Mouse (Mus musculus) myocyte (in vitro differentiated cells): ENCODE measurements around the gene Aoc1.

Source experiments
- CEBPB ChIP-seq: IDR thresholded peaks from 2 replicates; pipeline ENCODE4 v1.6.1; 2011; ENCODE audit warnings: mild to moderate bottlenecking, moderate library complexity; ENCODE audit not compliant: poor library complexity, insufficient read depth, severe bottlenecking
- E2F4 ChIP-seq: IDR thresholded peaks from one replicate; pipeline ENCODE4 v1.6.1; 2011; ENCODE audit warnings: mild to moderate bottlenecking, control low read depth, moderate library complexity; ENCODE audit not compliant: insufficient read depth
- MAX ChIP-seq: IDR thresholded peaks from one replicate; pipeline ENCODE4 v1.6.1; 2011; ENCODE audit warnings: low read depth, mild to moderate bottlenecking, control low read depth
- MYOD1 ChIP-seq, 3 experiments: IDR thresholded peaks; one replicate each; pipeline ENCODE4 v1.6.1; 2011; ENCODE audit warnings: control low read depth in 2 of 3, low read depth in 2 of 3, mild to moderate bottlenecking in 2 of 3, moderate library complexity in 1 of 3; ENCODE audit not compliant: insufficient read length in 2 of 3, control insufficient read depth in 1 of 3
- MYOG ChIP-seq, 3 experiments: IDR thresholded peaks; one replicate each; pipeline ENCODE4 v1.6.1; 2011; ENCODE audit warnings: control low read depth in 2 of 3, low read depth in 2 of 3, mild to moderate bottlenecking in 2 of 3; ENCODE audit not compliant: insufficient read length in 2 of 3, control insufficient read depth in 1 of 3, insufficient read depth in 1 of 3
- POLR2A ChIP-seq: IDR thresholded peaks from one replicate; pipeline ENCODE4 v1.6.1; 2011; ENCODE audit warnings: low read depth, mild to moderate bottlenecking, control low read depth, moderate library complexity; ENCODE audit not compliant: insufficient read length
- POLR2AphosphoS2 ChIP-seq: IDR thresholded peaks from one replicate; pipeline ENCODE4 v1.6.1; 2011; ENCODE audit warnings: low read depth, control low read depth; ENCODE audit not compliant: insufficient read length
- REST ChIP-seq: IDR thresholded peaks from one replicate; pipeline ENCODE4 v1.6.1; 2011; ENCODE audit warnings: mild to moderate bottlenecking, control low read depth, moderate library complexity; ENCODE audit not compliant: insufficient read depth, insufficient read length
- SRF ChIP-seq: IDR thresholded peaks from one replicate; pipeline ENCODE4 v1.6.1; 2011; ENCODE audit warnings: low read depth; ENCODE audit not compliant: control insufficient read depth, insufficient read length
- TCF12 ChIP-seq: IDR thresholded peaks from one replicate; pipeline ENCODE4 v1.6.1; 2011; ENCODE audit warnings: mild to moderate bottlenecking, control low read depth; ENCODE audit not compliant: poor library complexity, insufficient read depth, severe bottlenecking
- TCF3 ChIP-seq: IDR thresholded peaks from one replicate; pipeline ENCODE4 v1.6.1; 2011; ENCODE audit warnings: low read depth, control low read depth; ENCODE audit not compliant: insufficient read length
- USF1 ChIP-seq: IDR thresholded peaks from one replicate; pipeline ENCODE4 v1.6.1; 2011; ENCODE audit warnings: low read depth, mild to moderate bottlenecking, control low read depth, moderate library complexity

- TF ChIP-seq POLR2A (no peak), REST (no peak), MAX (no peak), E2F4 (no peak), MYOG (IDR thresholded peaks at IDR 0.05; ENCODE audit: control insufficient read depth in 1 of 3, insufficient read depth in 1 of 3, insufficient read length in 2 of 3, low read depth in 2 of 3) (no peak), POLR2AphosphoS2 (no peak), TCF3 (no peak), USF1 (no peak), SRF (no peak), MYOD1 (IDR thresholded peaks at IDR 0.05; ENCODE audit: control insufficient read depth in 1 of 3, insufficient read length in 2 of 3, low read depth in 2 of 3) (no peak), CEBPB (no peak), TCF12 (no peak)
These were observed 80.5 kb downstream of the Aoc1 start for GRCm38 (mm10) chr6:48953220-48953619.
